Comparison of ENCODE assay signal across 12 mouse cellular contexts in the genomic region with DNA sequence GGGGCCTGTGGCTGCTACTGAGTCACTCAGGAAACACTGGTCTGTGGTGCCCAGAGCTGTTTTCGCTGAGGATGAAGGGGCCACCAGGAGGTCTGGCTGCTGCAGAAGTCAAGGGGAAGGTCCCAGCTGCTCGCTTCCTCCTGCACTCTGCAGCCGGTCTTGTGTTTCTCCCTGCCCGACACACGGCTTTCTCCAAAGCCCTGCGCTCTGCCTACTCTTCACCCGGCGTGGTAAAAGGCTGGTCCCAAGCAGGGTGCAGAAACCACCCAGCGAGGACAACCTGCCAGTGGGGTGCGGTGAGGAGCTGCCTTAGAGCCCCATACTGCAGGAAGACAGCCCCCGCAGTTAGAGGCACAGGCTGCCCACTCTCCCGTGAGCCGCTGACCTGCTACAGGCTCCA. TPM values are rescaled to one million over a fixed set of nuclear protein-coding genes. Genes with fewer than 3 reads are reported as not detected.
A peak's percentile ranks its signal among the peaks of the same experiment; 100 is the strongest.
DNase-seq lines count a peak whose midpoint lies in the region; ATAC-seq and TF ChIP-seq lines count a peak whose summit lies in the region.
"Had no signal": no experiment of that assay in that cellular context is flagged by ENCODE, and none has a peak within 500 bp of the region (broad histone marks: within the 10 kb centered on the region; RNA-seq: fewer than 3 reads in every experiment).

No protein-coding gene starts in this region.

- H3K9ac ChIP-seq in intestine, embryonic 14.5 days (ENCODE audit: low read length): no peak overlapping the region
- no peak overlapping the region for H3K9ac ChIP-seq in intestine, postnatal 0 days (ENCODE audit: low read depth, low read length)
- peak overlapping the region; percentile 11; the same call in 1 of the 2 replicates for H3K9ac ChIP-seq in ES-E14 (ENCODE audit: insufficient read depth, low read depth, low read length, poor library complexity, severe bottlenecking)
- H3K9ac ChIP-seq in intestine, embryonic 15.5 days: no peak overlapping the region
- H3K9ac ChIP-seq: neural tube, embryonic 13.5 days had no signal

- peaks cover 46% of the 10 kb centered on the region for H3K36me3 ChIP-seq in intestine, embryonic 14.5 days (ENCODE audit: control insufficient read depth, insufficient read depth, low read length)
- H3K36me3 ChIP-seq in intestine, postnatal 0 days (ENCODE audit: control insufficient read depth, insufficient read depth): peaks cover 49% of the 10 kb centered on the region
- peaks cover 34% of the 10 kb centered on the region for H3K36me3 ChIP-seq in ES-E14 (ENCODE audit: control insufficient read depth, insufficient read depth, low read length, poor library complexity, severe bottlenecking)
- H3K36me3 ChIP-seq in intestine, embryonic 15.5 days: peaks cover 15% of the 10 kb centered on the region; the same call in 1 of the 2 replicates

- no peaks in the 10 kb centered on the region for H3K27me3 ChIP-seq in intestine, embryonic 14.5 days (replicated peaks; ENCODE audit: control insufficient read depth, insufficient read depth, low read length)
- no peaks in the 10 kb centered on the region for H3K27me3 ChIP-seq in intestine, postnatal 0 days (replicated peaks; ENCODE audit: control insufficient read depth, insufficient read depth, low read length)
- H3K27me3 ChIP-seq in intestine, embryonic 15.5 days (replicated peaks): no peaks in the 10 kb centered on the region

- no peaks in the 10 kb centered on the region for H3K9me3 ChIP-seq in intestine, embryonic 14.5 days (ENCODE audit: control insufficient read depth, low read length)
- H3K9me3 ChIP-seq in intestine, postnatal 0 days (ENCODE audit: control insufficient read depth): no peaks in the 10 kb centered on the region
- H3K9me3 ChIP-seq in ES-E14 (ENCODE audit: control insufficient read depth, insufficient read depth, low read depth, low read length): no peaks in the 10 kb centered on the region
- H3K9me3 ChIP-seq in intestine, embryonic 15.5 days: no peaks in the 10 kb centered on the region
- H3K9me3 ChIP-seq: neural tube, embryonic 13.5 days had no signal

- WGBS in intestine, embryonic 14.5 days: 69% methylated on average over 13 of the region's 13 CpGs
- 76% methylated on average over 13 of the region's 13 CpGs for WGBS in intestine, postnatal 0 days
- WGBS in intestine, embryonic 15.5 days: 72% methylated on average over 13 of the region's 13 CpGs

- no peak for DNase-seq in intestine, embryonic 14.5 days (ENCODE audit: low spot score)
- no peak for DNase-seq in ES-E14 (ENCODE audit: low read depth, low spot score)
- DNase-seq in spleen, postnatal 36 days (ENCODE audit: low spot score in 2 of 2): peak; percentile 52 to 58
- no peak for DNase-seq in gastrocnemius, adult 8-10 months (ENCODE audit: low spot score in 2 of 2)
- DNase-seq in cerebellum, adult 11 months: no peak
- DNase-seq in cerebellum, postnatal 14 days: no peak
- DNase-seq: cerebellum, adult 8-10 months had no signal

- in situ Hi-C loops in ES-E14 (cut with MboI; ENCODE audit: low sequenced_read_pairs in 2 of 2, unreplicated experiment in 2 of 2): no loop called here

- no peak overlapping the region for H3K4me2 ChIP-seq in intestine, embryonic 14.5 days (ENCODE audit: low read length)
- no peak overlapping the region for H3K4me2 ChIP-seq in intestine, postnatal 0 days (replicated peaks; ENCODE audit: low read depth)
- H3K4me2 ChIP-seq in intestine, embryonic 15.5 days (replicated peaks): no peak overlapping the region
- H3K4me2 ChIP-seq: neural tube, embryonic 13.5 days had no signal

- peaks cover 31% of the 10 kb centered on the region for H3K4me1 ChIP-seq in intestine, embryonic 14.5 days (replicated peaks; ENCODE audit: control insufficient read depth, insufficient read depth, low read length)
- H3K4me1 ChIP-seq in intestine, postnatal 0 days (replicated peaks; ENCODE audit: control insufficient read depth, insufficient read depth, low read length): peaks cover 7% of the 10 kb centered on the region
- H3K4me1 ChIP-seq in ES-E14 (ENCODE audit: control insufficient read depth in 2 of 2, insufficient read depth in 2 of 2, low read length in 2 of 2, poor library complexity in 1 of 2): peaks cover 13 to 36% of the 10 kb centered on the region in 2 experiments
- H3K4me1 ChIP-seq in intestine, embryonic 15.5 days (replicated peaks): peaks cover 62% of the 10 kb centered on the region

- H3K27ac ChIP-seq in intestine, embryonic 14.5 days (ENCODE audit: low read depth): peak overlapping the region; percentile 49; the same call in 1 of the 2 replicates
- no peak overlapping the region; the same call in 1 of the 2 replicates for H3K27ac ChIP-seq in intestine, postnatal 0 days (ENCODE audit: low read depth, low read length)
- H3K27ac ChIP-seq in ES-E14 (ENCODE audit: insufficient read depth, low read depth, low read length, poor library complexity, severe bottlenecking): no peak overlapping the region
- peak overlapping the region; percentile 57 for H3K27ac ChIP-seq in intestine, embryonic 15.5 days

- H3K4me3 ChIP-seq in intestine, embryonic 14.5 days (ENCODE audit: low read depth, low read length): no peak overlapping the region
- H3K4me3 ChIP-seq in intestine, postnatal 0 days (ENCODE audit: low read depth, low read length): no peak overlapping the region
- no peak overlapping the region for H3K4me3 ChIP-seq in ES-E14 (ENCODE audit: insufficient read depth in 1 of 2, low read depth in 1 of 2, low read length in 2 of 2, poor library complexity in 1 of 2, severe bottlenecking in 1 of 2)
- H3K4me3 ChIP-seq in intestine, embryonic 15.5 days (replicated peaks): no peak overlapping the region
- H3K4me3 ChIP-seq: neural tube, embryonic 13.5 days had no signal

- no peak for TF ChIP-seq CTCF in intestine, postnatal 0 days (IDR thresholded peaks at IDR 0.05; ENCODE audit: low read depth)

- ATAC-seq in intestine, embryonic 14.5 days (replicated peaks; ENCODE audit: low FRiP score, low TSS enrichment, low read depth): no peak
- ATAC-seq in intestine, postnatal 0 days: no peak
- no peak for ATAC-seq in intestine, embryonic 15.5 days

TF ChIP-seq in ES-E14, 5 proteins besides CTCF, POLR2A, EP300 and RAD21:
- no peak for TF ChIP-seq ZNF384 (IDR thresholded peaks at IDR 0.05; ENCODE audit: low read depth, low read length)
- no peak for TF ChIP-seq CHD2 (IDR thresholded peaks at IDR 0.05; ENCODE audit: low read depth, low read length)
- TF ChIP-seq ZC3H11A (IDR thresholded peaks at IDR 0.05; ENCODE audit: borderline replicate concordance, low read depth, low read length): no peak
- no peak for TF ChIP-seq MAFK (IDR thresholded peaks at IDR 0.05; ENCODE audit: insufficient read depth, low read depth, low read length)
- TF ChIP-seq HCFC1 (IDR thresholded peaks at IDR 0.05; ENCODE audit: borderline replicate concordance, insufficient read depth, low read length): no peak

RNA-seq across cellular contexts. Expression of gene Gm49510, which starts 4.7 kb away (rescaled TPM):
- polyA plus RNA-seq in intestine, embryonic 14.5 days (2014; fragmentation: Nextera tagmentation; extraction: Ambion mirVana): 0.62 and 0.86 TPM in 2 replicates
- polyA plus RNA-seq in intestine, postnatal 0 days (2015; fragmentation: Nextera tagmentation; extraction: Ambion mirVana): 0.21 TPM in 1 of 2 replicates, not detected in the other
- total RNA-seq in ES-E14 (2012; rRNA removed): 0.11 TPM in 1 of 2 replicates, not detected in the other
- polyA plus RNA-seq in intestine, embryonic 15.5 days (2015; fragmentation: Nextera tagmentation; extraction: Ambion mirVana): 0.23 and 0.42 TPM in 2 replicates
- not detected for total RNA-seq in gastrocnemius, adult 8-10 months (2022)
- total RNA-seq: liver, adult 2 months had no signal
- polyA plus RNA-seq: gonadal fat pad, adult 2 months; liver, adult 2 months; neural tube, embryonic 13.5 days had no signal

RNA-seq across cellular contexts. Expression of gene Sh3bp1, which starts 4.8 kb away (rescaled TPM):
- polyA plus RNA-seq in intestine, embryonic 14.5 days (2014; fragmentation: Nextera tagmentation; extraction: Ambion mirVana): 30.2 and 35.5 TPM in 2 replicates
- 7.2 and 7.6 TPM in 2 replicates for polyA plus RNA-seq in intestine, postnatal 0 days (2015; fragmentation: Nextera tagmentation; extraction: Ambion mirVana)
- 10.5 and 17.3 TPM in 2 replicates for total RNA-seq in ES-E14 (2012; rRNA removed)
- 21.6 and 26.8 TPM in 2 replicates for polyA plus RNA-seq in intestine, embryonic 15.5 days (2015; fragmentation: Nextera tagmentation; extraction: Ambion mirVana)
- total RNA-seq in gastrocnemius, adult 8-10 months (2022): 1 to 10 TPM in 2 of 4 experiments, under 1 TPM in 2; 0.80 to 1.7 (median 1.2) TPM

RNA-seq across cellular contexts. Expression of gene Gga1, which starts 17.7 kb away (rescaled TPM):
- polyA plus RNA-seq in intestine, embryonic 14.5 days (2014; fragmentation: Nextera tagmentation; extraction: Ambion mirVana): 38.1 and 44.4 TPM in 2 replicates
- polyA plus RNA-seq in intestine, postnatal 0 days (2015; fragmentation: Nextera tagmentation; extraction: Ambion mirVana): 40.1 TPM in 2 replicates
- 18.4 and 23.3 TPM in 2 replicates for total RNA-seq in ES-E14 (2012; rRNA removed)
- polyA plus RNA-seq in intestine, embryonic 15.5 days (2015; fragmentation: Nextera tagmentation; extraction: Ambion mirVana): 47.6 and 51.7 TPM in 2 replicates
- total RNA-seq in gastrocnemius, adult 8-10 months (2022): 10 to 100 TPM; 41.8 to 44.9 (median 43.5) TPM

RNA-seq across cellular contexts. Expression of gene Pdxp, which starts 19.0 kb away (rescaled TPM):
- 16.3 and 17.5 TPM in 2 replicates for polyA plus RNA-seq in intestine, embryonic 14.5 days (2014; fragmentation: Nextera tagmentation; extraction: Ambion mirVana)
- polyA plus RNA-seq in intestine, postnatal 0 days (2015; fragmentation: Nextera tagmentation; extraction: Ambion mirVana): 3.3 and 4.2 TPM in 2 replicates
- total RNA-seq in ES-E14 (2012; rRNA removed): 15.8 and 19.7 TPM in 2 replicates
- 11.0 TPM in 2 replicates for polyA plus RNA-seq in intestine, embryonic 15.5 days (2015; fragmentation: Nextera tagmentation; extraction: Ambion mirVana)
- total RNA-seq in gastrocnemius, adult 8-10 months (2022): 1 to 10 TPM; 1.7 to 2.7 (median 2.1) TPM

RNA-seq across cellular contexts. Expression of gene Lgals1, which starts 31.8 kb away (rescaled TPM):
- polyA plus RNA-seq in intestine, embryonic 14.5 days (2014; fragmentation: Nextera tagmentation; extraction: Ambion mirVana): 1,194 and 1,197 TPM in 2 replicates
- polyA plus RNA-seq in intestine, postnatal 0 days (2015; fragmentation: Nextera tagmentation; extraction: Ambion mirVana): 725 and 759 TPM in 2 replicates
- 541 and 1,081 TPM in 2 replicates for total RNA-seq in ES-E14 (2012; rRNA removed)
- polyA plus RNA-seq in intestine, embryonic 15.5 days (2015; fragmentation: Nextera tagmentation; extraction: Ambion mirVana): 996 and 1,059 TPM in 2 replicates
- 100 to 1,000 TPM; 214 to 406 (median 281) TPM for total RNA-seq in gastrocnemius, adult 8-10 months (2022)

Comparison
In these comparisons a context has a peak if more than half of its experiments do, and no peak if none do; other contexts are left out.
1. H3K27ac ChIP-seq: peak in intestine, embryonic 14.5 days (single experiment) and intestine, embryonic 15.5 days (single experiment); none in intestine, postnatal 0 days (single experiment) and ES-E14 (single experiment).
2. DNase-seq: peak in spleen, postnatal 36 days (2 of 2); none in intestine, embryonic 14.5 days (single experiment), ES-E14 (single experiment), gastrocnemius, adult 8-10 months (0 of 2), cerebellum, adult 11 months (single experiment) and cerebellum, postnatal 14 days (0 of 2).